Mouse (Mus musculus) thymus, adult 2 months (tissue): ENCODE results near the gene Gtf2h4.

ENCODE experiments used
- CTCF ChIP-seq: fragments of 200-500 bp; IDR thresholded peaks from 2 replicates; pipeline ENCODE4 v1.5.1; 2012; ENCODE audit warnings: mild to moderate bottlenecking, control low read depth, low read length, moderate library complexity, borderline replicate concordance; ENCODE audit not compliant: control insufficient read depth, poor library complexity, insufficient read depth; ENCODE audit errors: extremely low read depth
- POLR2A ChIP-seq: fragments of 200-500 bp; IDR thresholded peaks from 2 replicates; pipeline ENCODE4 v1.6.1; 2012; ENCODE audit warnings: mild to moderate bottlenecking, low read length, control low read depth, moderate library complexity; ENCODE audit not compliant: control insufficient read depth, poor library complexity, insufficient read depth; ENCODE audit errors: extremely low read depth

DNA sequence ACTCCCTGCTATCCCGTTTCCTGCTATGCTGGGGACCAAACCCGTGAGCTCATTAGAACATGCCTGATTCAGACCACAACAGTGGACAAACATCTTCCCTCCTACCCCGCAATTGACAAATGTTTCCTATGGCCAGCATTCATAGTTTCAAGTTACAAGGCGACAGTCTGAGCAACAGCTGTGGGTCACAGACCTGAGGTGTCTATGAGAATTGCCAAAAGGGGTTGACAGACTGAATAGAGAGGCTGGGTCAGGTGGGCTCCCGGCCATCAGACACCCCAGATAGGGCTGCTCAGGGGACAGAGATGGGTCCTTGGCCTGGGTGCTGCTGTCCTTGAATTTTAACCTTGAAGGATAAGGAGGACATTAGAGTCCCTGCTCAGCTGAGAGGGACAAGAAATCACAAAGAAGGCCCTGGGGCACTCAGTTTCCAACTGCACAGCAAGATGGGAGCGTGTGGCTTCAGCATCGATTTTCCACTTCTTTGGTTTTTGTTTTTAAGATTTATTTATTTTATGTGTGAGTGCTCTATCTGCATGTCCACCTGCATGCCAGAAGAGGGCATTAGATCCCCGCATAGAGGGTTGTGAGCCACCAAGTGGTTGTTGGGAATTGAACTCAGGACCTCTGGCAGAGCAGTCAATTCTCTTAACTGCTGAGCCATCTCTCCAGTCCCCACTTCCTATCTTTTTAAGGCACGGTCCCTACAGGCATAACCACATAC, 46.2 kb upstream of the Gtf2h4 start:
- TF ChIP-seq POLR2A (no peak), CTCF (no peak)
